In the genomic region with DNA sequence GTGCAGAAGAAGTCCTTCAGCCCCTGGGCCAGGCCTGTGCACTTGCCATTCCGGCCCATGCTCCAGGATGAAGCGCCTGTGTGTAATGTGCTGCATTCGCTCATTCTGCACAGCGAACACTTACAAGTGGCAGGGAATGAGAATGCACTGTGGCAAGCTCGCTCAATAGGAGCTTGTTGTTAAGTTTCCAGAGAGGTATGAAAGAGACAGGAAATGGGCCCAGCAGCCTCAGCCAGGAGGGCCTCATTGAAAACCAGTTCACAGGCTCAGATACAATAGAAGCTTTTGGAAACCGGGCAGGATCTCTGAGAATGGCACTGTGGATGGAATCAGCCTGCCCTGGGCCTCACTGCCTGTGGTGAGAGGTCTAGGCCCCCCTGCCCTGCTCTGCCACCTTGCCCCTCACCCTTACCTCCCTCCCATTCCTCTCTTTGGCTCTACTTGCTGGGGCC, we compare ENCODE assay signal across 9 mouse cellular contexts.
DNase-seq lines count a peak whose midpoint lies in the region; ATAC-seq lines count a peak whose summit lies in the region.
"Had no signal": no experiment of that assay in that cellular context is flagged by ENCODE, and none has a peak within 500 bp of the region (broad histone marks: within the 10 kb centered on the region; RNA-seq: fewer than 3 reads in every experiment).

No protein-coding gene starts in this region.

- H3K27me3 ChIP-seq in embryonic facial prominence, embryonic 11.5 days (ENCODE audit: control insufficient read depth, insufficient read depth, low read length), result no peaks in the 10 kb centered on the region
- no peaks in the 10 kb centered on the region for H3K27me3 ChIP-seq in embryonic facial prominence, embryonic 10.5 days (replicated peaks; ENCODE audit: low read depth, poor library complexity, severe bottlenecking)
- no peaks in the 10 kb centered on the region for H3K27me3 ChIP-seq in neural tube, embryonic 13.5 days
- H3K27me3 ChIP-seq: limb, embryonic 13.5 days had no signal

- no peak overlapping the region for H3K4me2 ChIP-seq in embryonic facial prominence, embryonic 11.5 days (ENCODE audit: low read depth, low read length)
- H3K4me2 ChIP-seq in neural tube, embryonic 13.5 days, result no peak overlapping the region
- H3K4me2 ChIP-seq: limb, embryonic 13.5 days had no signal

- H3K9ac ChIP-seq in embryonic facial prominence, embryonic 11.5 days (replicated peaks; ENCODE audit: low read length), result no peak overlapping the region
- H3K9ac ChIP-seq in neural tube, embryonic 13.5 days, result no peak overlapping the region
- H3K9ac ChIP-seq: limb, embryonic 13.5 days had no signal

- no peak overlapping the region for H3K27ac ChIP-seq in embryonic facial prominence, embryonic 11.5 days (replicated peaks; ENCODE audit: low read depth, low read length)
- no peak overlapping the region for H3K27ac ChIP-seq in embryonic facial prominence, embryonic 10.5 days (replicated peaks)
- H3K27ac ChIP-seq in neural tube, embryonic 13.5 days (replicated peaks), result peak overlapping the region; percentile 59
- H3K27ac ChIP-seq: limb, embryonic 13.5 days had no signal

- no peak overlapping the region for H3K4me3 ChIP-seq in embryonic facial prominence, embryonic 11.5 days (ENCODE audit: low read depth, low read length)
- H3K4me3 ChIP-seq in embryonic facial prominence, embryonic 10.5 days, result no peak overlapping the region
- no peak overlapping the region for H3K4me3 ChIP-seq in neural tube, embryonic 13.5 days
- H3K4me3 ChIP-seq: limb, embryonic 13.5 days had no signal

- WGBS in embryonic facial prominence, embryonic 11.5 days, result 46% methylated on average over 6 of the region's 6 CpGs
- WGBS in embryonic facial prominence, embryonic 10.5 days, result 42% methylated on average over 6 of the region's 6 CpGs
- WGBS in neural tube, embryonic 13.5 days, result 22% methylated on average over 6 of the region's 6 CpGs

- no peaks in the 10 kb centered on the region for H3K4me1 ChIP-seq in embryonic facial prominence, embryonic 11.5 days (ENCODE audit: control insufficient read depth, insufficient read depth, low read length)
- H3K4me1 ChIP-seq in embryonic facial prominence, embryonic 10.5 days, result peaks cover 7% of the 10 kb centered on the region; the same call in 1 of the 2 replicates
- peaks cover 11% of the 10 kb centered on the region for H3K4me1 ChIP-seq in neural tube, embryonic 13.5 days (replicated peaks)
- H3K4me1 ChIP-seq: limb, embryonic 13.5 days had no signal

- H3K9me3 ChIP-seq in embryonic facial prominence, embryonic 11.5 days (replicated peaks; ENCODE audit: control insufficient read depth, low read length), result no peaks in the 10 kb centered on the region
- no peaks in the 10 kb centered on the region for H3K9me3 ChIP-seq in embryonic facial prominence, embryonic 10.5 days
- no peaks in the 10 kb centered on the region for H3K9me3 ChIP-seq in neural tube, embryonic 13.5 days
- H3K9me3 ChIP-seq: limb, embryonic 13.5 days had no signal

- H3K36me3 ChIP-seq in embryonic facial prominence, embryonic 11.5 days (replicated peaks; ENCODE audit: control insufficient read depth, insufficient read depth, low read depth, low read length), result no peaks in the 10 kb centered on the region
- H3K36me3 ChIP-seq in embryonic facial prominence, embryonic 10.5 days (replicated peaks), result no peaks in the 10 kb centered on the region
- H3K36me3 ChIP-seq in neural tube, embryonic 13.5 days, result no peaks in the 10 kb centered on the region
- H3K36me3 ChIP-seq: limb, embryonic 13.5 days had no signal

- DNase-seq in embryonic facial prominence, embryonic 11.5 days (ENCODE audit: low spot score), result peak; percentile 12
- DNase-seq in embryonic facial prominence, embryonic 10.5 days (ENCODE audit: low spot score), result no peak
- DNase-seq in embryo, embryonic 9.5 days (ENCODE audit: extremely low spot score), result peak; percentile 7
- peak; percentile 81 for DNase-seq in layer of hippocampus, adult 9-11 months
- DNase-seq in retina, embryonic 14.5 days (ENCODE audit: low spot score), result no peak
- no peak for DNase-seq in testis, postnatal 10 days (ENCODE audit: low spot score)
- no peak for DNase-seq in retina, postnatal 1 day

- peak; percentile 76; the same call in 1 of the 2 replicates for ATAC-seq in embryonic facial prominence, embryonic 11.5 days (replicated peaks; ENCODE audit: insufficient number of reproducible peaks, low FRiP score, low TSS enrichment, low read depth)
- ATAC-seq in neural tube, embryonic 13.5 days (ENCODE audit: low read depth), result peak; percentile 83

Comparison
In these comparisons a context has a peak if more than half of its experiments do, and no peak if none do; other contexts are left out.
1. DNase-seq: peak in embryonic facial prominence, embryonic 11.5 days (single experiment), embryo, embryonic 9.5 days (single experiment) and layer of hippocampus, adult 9-11 months (single experiment); none in embryonic facial prominence, embryonic 10.5 days (single experiment), retina, embryonic 14.5 days (single experiment), testis, postnatal 10 days (single experiment) and retina, postnatal 1 day (single experiment).